ENCODE assay signal across 23 mouse cellular contexts in the genomic region with DNA sequence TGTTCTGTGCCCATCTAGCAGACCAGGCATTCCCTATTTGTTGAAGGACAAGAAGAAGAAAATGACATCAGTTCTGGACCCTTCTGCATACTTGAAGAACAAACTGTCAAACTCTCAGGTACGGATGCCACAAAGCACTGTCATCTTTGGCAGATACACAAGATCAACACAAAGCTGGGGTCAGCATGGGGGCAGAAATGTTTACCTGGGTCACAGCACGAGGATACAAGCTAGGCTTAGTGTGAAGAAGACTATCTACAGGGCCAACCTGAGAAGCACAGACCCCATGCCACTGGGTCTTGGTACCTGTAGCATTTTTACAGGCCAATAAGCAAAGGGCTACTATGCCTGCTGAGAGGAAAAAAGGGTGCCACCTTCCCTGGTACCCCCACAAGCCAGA.
"Had no signal": no experiment of that assay in that cellular context is flagged by ENCODE, and none has a peak within 500 bp of the region (broad histone marks: within the 10 kb centered on the region; RNA-seq: fewer than 3 reads in every experiment).

No protein-coding gene starts in this region.

- ATAC-seq: forebrain, embryonic 16.5 days; hindbrain, embryonic 16.5 days; inflammation-experienced regulatory T-cells, adult 6 months; intestine, embryonic 15.5 days; intestine, postnatal 0 days had no signal

- H3K4me2 ChIP-seq: heart, embryonic 12.5 days; hindbrain, embryonic 12.5 days; hindbrain, embryonic 14.5 days; intestine, embryonic 15.5 days; limb, embryonic 12.5 days; liver, embryonic 13.5 days had no signal

- DNase-seq: gastrocnemius, postnatal 10 days; gastrocnemius, postnatal 25 days; heart, adult 2 months; heart, postnatal 10 days; heart, postnatal 4 days; kidney, adult 18-20 months; kidney, adult 8-10 months; kidney, postnatal 10 days; kidney, postnatal 4 days; liver, embryonic 13.5 days had no signal

- H3K9me3 ChIP-seq: heart, embryonic 12.5 days; hindbrain, embryonic 10.5 days; hindbrain, embryonic 12.5 days; intestine, embryonic 15.5 days; limb, embryonic 10.5 days; limb, embryonic 12.5 days; liver, embryonic 13.5 days had no signal

- H3K9ac ChIP-seq: heart, embryonic 12.5 days; hindbrain, embryonic 12.5 days; hindbrain, embryonic 14.5 days; intestine, embryonic 15.5 days; limb, embryonic 12.5 days; liver, embryonic 13.5 days had no signal

- H3K36me3 ChIP-seq: heart, embryonic 12.5 days; hindbrain, embryonic 10.5 days; hindbrain, embryonic 12.5 days; intestine, embryonic 15.5 days; limb, embryonic 10.5 days; limb, embryonic 12.5 days; liver, embryonic 13.5 days had no signal

- H3K27me3 ChIP-seq: heart, embryonic 12.5 days; hindbrain, embryonic 12.5 days; intestine, embryonic 15.5 days; limb, embryonic 12.5 days; liver, embryonic 13.5 days had no signal

- H3K27ac ChIP-seq: heart, adult 2 months; hindbrain, embryonic 10.5 days; hindbrain, embryonic 12.5 days; hindbrain, embryonic 14.5 days; intestine, embryonic 15.5 days; layer of hippocampus, adult 2 months; left cerebral cortex, adult 2 months; liver, embryonic 13.5 days had no signal

- H3K4me3 ChIP-seq: heart, adult 2 months; heart, embryonic 12.5 days; hindbrain, embryonic 10.5 days; hindbrain, embryonic 12.5 days; intestine, embryonic 15.5 days; layer of hippocampus, adult 2 months; left cerebral cortex, adult 2 months; limb, embryonic 10.5 days; limb, embryonic 12.5 days; liver, embryonic 13.5 days had no signal
